Mouse (Mus musculus) heart, adult 2 months (tissue): ENCODE data around the gene Slco3a1.

Experiments
- CTCF ChIP-seq: fragments of 200-600 bp; IDR thresholded peaks from 2 replicates; pipeline ENCODE4 v1.8.1; 2022; ENCODE audit warnings: antibody characterized with exemption, mild to moderate bottlenecking, moderate library complexity
- EP300 ChIP-seq: fragments of 200-500 bp; IDR thresholded peaks from 2 replicates; pipeline ENCODE4 v1.6.1; 2011; ENCODE audit warnings: low read depth, low read length, control low read depth; ENCODE audit not compliant: insufficient read depth
- POLR2A ChIP-seq: fragments of 200-500 bp; IDR thresholded peaks from 2 replicates; pipeline ENCODE4 v1.6.1; 2011; ENCODE audit warnings: mild to moderate bottlenecking, low read depth, low read length, control low read depth; ENCODE audit not compliant: insufficient read depth

GRCm38 (mm10) chr7:74429252-74429651 lies 125.3 kb downstream of the Slco3a1 start:
- TF ChIP-seq CTCF = no peak
- TF ChIP-seq POLR2A = no peak
- no peak for TF ChIP-seq EP300
